Mouse (Mus musculus) layer of hippocampus, adult 9-11 months (tissue): ENCODE results near the gene Dnajc10.

ENCODE experiments used
- DNase-seq: peaks from one replicate; pipeline ENCODE4 v3.0.0; 2022

Gene Dnajc10

GRCm38 (mm10) chr2:80315242-80316161 lies at the start of gene Dnajc10:
Gene Dnajc10, plus strand, starts transcription at chr2:80315466.
- peak; percentile 89 for DNase-seq

GRCm38 (mm10) chr2:80266894-80267293 lies 48.4 kb upstream of the Dnajc10 start:
- peak; percentile 67 for DNase-seq

- DNase-seq: no peak
These were observed 47.2 kb upstream of the Dnajc10 start for GRCm38 (mm10) chr2:80268053-80268452.

- DNase-seq: no peak
These were observed 43.8 kb upstream of the Dnajc10 start for GRCm38 (mm10) chr2:80271431-80271830.

GRCm38 (mm10) chr2:80273038-80273437 lies 42.2 kb upstream of the Dnajc10 start:
- no peak for DNase-seq

- DNase-seq: no peak
These were observed 41.5 kb upstream of the Dnajc10 start for GRCm38 (mm10) chr2:80273763-80274162.

GRCm38 (mm10) chr2:80275136-80275535 lies 40.1 kb upstream of the Dnajc10 start:
- no peak for DNase-seq

- DNase-seq: no peak
These were observed 33.1 kb upstream of the Dnajc10 start for GRCm38 (mm10) chr2:80282214-80282613.

- DNase-seq: no peak
These were observed 28.9 kb upstream of the Dnajc10 start for GRCm38 (mm10) chr2:80286397-80286796.

- no peak for DNase-seq
These were observed 23.1 kb upstream of the Dnajc10 start, which contains the start of gene Prdx6b for GRCm38 (mm10) chr2:80292172-80292571. Gene Prdx6b, plus strand, starts transcription at chr2:80292472.

GRCm38 (mm10) chr2:80298334-80298733 lies 16.9 kb upstream of the Dnajc10 start:
- DNase-seq: no peak

- DNase-seq: no peak
These were observed 14.5 kb upstream of the Dnajc10 start for GRCm38 (mm10) chr2:80300806-80301205.

- no peak for DNase-seq
These were observed 11.3 kb upstream of the Dnajc10 start for GRCm38 (mm10) chr2:80303957-80304356.

GRCm38 (mm10) chr2:80307701-80308100 lies 7.6 kb upstream of the Dnajc10 start:
- DNase-seq: no peak

- no peak for DNase-seq
These were observed 5.5 kb upstream of the Dnajc10 start for GRCm38 (mm10) chr2:80309775-80310174.

- DNase-seq: no peak
These were observed 4.5 kb upstream of the Dnajc10 start for GRCm38 (mm10) chr2:80310772-80311171.

GRCm38 (mm10) chr2:80311350-80311749 lies 3.9 kb upstream of the Dnajc10 start:
- DNase-seq: no peak

GRCm38 (mm10) chr2:80314201-80314600 lies 1.1 kb upstream of the Dnajc10 start:
- DNase-seq: no peak

- DNase-seq: no peak
These were observed 418 bp upstream of the Dnajc10 start for GRCm38 (mm10) chr2:80314854-80315241.

GRCm38 (mm10) chr2:80322878-80323277 lies 7.6 kb downstream of the Dnajc10 start:
- no peak for DNase-seq

- no peak for DNase-seq
These were observed 10.5 kb downstream of the Dnajc10 start for GRCm38 (mm10) chr2:80325779-80326178.

GRCm38 (mm10) chr2:80327272-80327671 lies 12.0 kb downstream of the Dnajc10 start:
- DNase-seq: no peak

GRCm38 (mm10) chr2:80328961-80329653 lies 13.8 kb downstream of the Dnajc10 start:
- no peak for DNase-seq

- DNase-seq: no peak
These were observed 25.3 kb downstream of the Dnajc10 start for GRCm38 (mm10) chr2:80340537-80340936.
